Mouse (Mus musculus) CH12.LX (cell line): ENCODE data around the gene Serpinb9. TPM values are rescaled to one million over a fixed set of nuclear protein-coding genes. Genes with fewer than 3 reads are reported as not detected.
"Not testable (repeated sequence)": the region's sequence is repeated elsewhere in the genome, so short reads cannot be mapped to it uniquely, and the experiment has no call there.

ENCODE experiments used
- DNase-seq: peaks from one replicate; pipeline ENCODE4 v3.0.0-alpha.2; 2013; ENCODE audit errors: extremely low read depth
- H3K27ac ChIP-seq: 2 replicates; pipeline ENCODE4 v1.5.1; 2012; ENCODE audit warnings: low read depth, mild to moderate bottlenecking, control low read depth, moderate library complexity; ENCODE audit not compliant: insufficient read depth
- H3K27me3 ChIP-seq: replicated peaks from 2 replicates; pipeline ENCODE3; 2012; ENCODE audit warnings: inconsistent platforms
- H3K36me3 ChIP-seq, 2 experiments: replicated peaks in 1 of 2; 2 replicates each; pipeline versions ENCODE3 to v1.6.1; 2012; ENCODE audit warnings: inconsistent platforms in 1 of 2, low read length in 1 of 2, mild to moderate bottlenecking in 1 of 2, mixed read lengths in 1 of 2, moderate library complexity in 1 of 2; ENCODE audit not compliant: control insufficient read depth in 1 of 2, insufficient read depth in 1 of 2
- H3K4me1 ChIP-seq, 2 experiments: 2 replicates each; pipeline ENCODE4 v1.6.1; 2012; ENCODE audit warnings: inconsistent platforms in 1 of 2, moderate library complexity in 1 of 2; ENCODE audit not compliant: insufficient read depth in 2 of 2, control insufficient read depth in 1 of 2
- H3K4me2 ChIP-seq: 2 replicates; pipeline ENCODE4 v1.6.1; 2012; ENCODE audit warnings: low read depth, mild to moderate bottlenecking, control low read depth; ENCODE audit not compliant: poor library complexity, insufficient read depth, severe bottlenecking
- H3K4me3 ChIP-seq, 3 experiments: fragments of 150-350 bp in 1 of 3; sonication (generic) in 1 of 3; replicated peaks in 1 of 3; 2 replicates each; pipeline versions ENCODE3 to v1.5.1; 2011 to 2012; ENCODE audit warnings: low read depth in 2 of 3, low read length in 2 of 3, mild to moderate bottlenecking in 2 of 3, moderate library complexity in 2 of 3, control low read depth in 1 of 3, improper control_type of control experiment in 1 of 3, inconsistent platforms in 1 of 3, mixed read lengths in 1 of 3; ENCODE audit not compliant: poor library complexity in 1 of 3
- H3K79me2 ChIP-seq: replicated peaks from 2 replicates; pipeline ENCODE4 v1.6.1; 2012; ENCODE audit warnings: mild to moderate bottlenecking, moderate library complexity; ENCODE audit not compliant: control insufficient read depth, poor library complexity, insufficient read depth, severe bottlenecking; ENCODE audit errors: extremely low read depth
- H3K9ac ChIP-seq: 2 replicates; pipeline ENCODE4 v1.6.1; 2012; ENCODE audit warnings: low read depth, mild to moderate bottlenecking, control low read depth, moderate library complexity; ENCODE audit not compliant: insufficient read depth
- H3K9me3 ChIP-seq: replicated peaks from 2 replicates; pipeline ENCODE3; 2012; ENCODE audit warnings: low read length, inconsistent platforms, mixed read lengths
- BHLHE40 ChIP-seq: IDR thresholded peaks from 2 replicates; pipeline ENCODE4 v1.6.1; 2011; ENCODE audit warnings: mild to moderate bottlenecking, low read depth, low read length, improper control_type of control experiment
- CTCF ChIP-seq, 2 experiments: IDR thresholded peaks in 1 of 2; conservative IDR thresholded peaks in 1 of 2; 2 replicates each; pipeline ENCODE4 v1.5.1; 2011 to 2012; ENCODE audit warnings: low read depth in 2 of 2, low read length in 2 of 2, improper control_type of control experiment in 1 of 2, inconsistent platforms in 1 of 2, mild to moderate bottlenecking in 1 of 2, moderate library complexity in 1 of 2
- E2F4 ChIP-seq: IDR thresholded peaks from 2 replicates; pipeline ENCODE4 v1.6.1; 2011; ENCODE audit warnings: low read depth, low read length, improper control_type of control experiment; ENCODE audit not compliant: insufficient replicate concordance
- ETS1 ChIP-seq: conservative IDR thresholded peaks from 2 replicates; pipeline ENCODE4 v1.6.1; 2012; ENCODE audit warnings: low read depth, mild to moderate bottlenecking, inconsistent platforms, low read length, improper control_type of control experiment, moderate library complexity
- MAX ChIP-seq: IDR thresholded peaks from 2 replicates; pipeline ENCODE4 v1.6.1; 2011; ENCODE audit warnings: low read length, improper control_type of control experiment
- MEF2A ChIP-seq: IDR thresholded peaks from 2 replicates; pipeline ENCODE4 v1.6.1; 2014; ENCODE audit warnings: low read depth, mild to moderate bottlenecking, inconsistent platforms, low read length, improper control_type of control experiment, borderline replicate concordance
- NRF1 ChIP-seq: IDR thresholded peaks from 2 replicates; pipeline ENCODE4 v1.6.1; 2014; ENCODE audit warnings: low read depth, mild to moderate bottlenecking, inconsistent platforms, low read length, improper control_type of control experiment, moderate library complexity
- SIN3A ChIP-seq: IDR thresholded peaks from 2 replicates; pipeline ENCODE4 v1.6.1; 2012; ENCODE audit warnings: low read length, improper control_type of control experiment, inconsistent platforms
- SMC3 ChIP-seq: IDR thresholded peaks from 2 replicates; pipeline ENCODE4 v1.6.1; 2011; ENCODE audit warnings: low read depth, low read length, improper control_type of control experiment
- TCF12 ChIP-seq: IDR thresholded peaks from 2 replicates; pipeline ENCODE4 v1.6.1; 2014; ENCODE audit warnings: low read depth, mild to moderate bottlenecking, inconsistent platforms, low read length, improper control_type of control experiment
- USF1 ChIP-seq: IDR thresholded peaks from 2 replicates; pipeline ENCODE4 v1.6.1; 2014; ENCODE audit warnings: low read depth, mild to moderate bottlenecking, inconsistent platforms, low read length, improper control_type of control experiment
- USF2 ChIP-seq: conservative IDR thresholded peaks from 2 replicates; pipeline ENCODE4 v1.6.1; 2011; ENCODE audit warnings: low read depth, low read length, improper control_type of control experiment
- ZNF384 ChIP-seq: IDR thresholded peaks from 2 replicates; pipeline ENCODE4 v1.6.1; 2012; ENCODE audit warnings: low read depth, low read length, improper control_type of control experiment, inconsistent platforms
- dilution Hi-C: fragments of 300-500 bp; cut with MboI; formaldehyde crosslinking; loops from 2 replicates; pipeline ENCODE4 v1.14.3; 2020; ENCODE audit warnings: low sequenced_read_pairs; ENCODE audit not compliant: extremely low pct_unique_long_range_greater_than_20kb, extremely low pct_ligation_motif_present
- in situ Hi-C: fragments of 300-500 bp; cut with MboI; formaldehyde crosslinking; loops from 3 replicates; pipeline ENCODE4 v1.14.3; 2019; ENCODE audit warnings: low sequenced_read_pairs, low pct_ligation_motif_present, low pct_unique_long_range_greater_than_20kb, mixed read lengths
- polyA plus RNA-seq: library from polyadenylated mRNA; unstranded; fragments of >175 nt; gene quantifications from 2 replicates; pipeline ENCODE4 v1.2.1, GENCODE M21; 2012; ENCODE audit warnings: low read depth; ENCODE audit not compliant: insufficient read length
- total RNA-seq, 2 experiments: library from RNA; depleted of rRNA; stranded (reverse); fragments of 300-350 nt in 1 of 2; fragments of >200 nt in 1 of 2; gene quantifications; 2 replicates each; pipeline ENCODE4 v1.2.3; 2012 to 2014

Gene Serpinb9
- total RNA-seq (2012; rRNA removed) (3.3 and 3.5 TPM in 2 replicates), total RNA-seq (2014; rRNA removed) (14.6 and 15.6 TPM in 2 replicates), polyA plus RNA-seq (11.8 and 12.1 TPM in 2 replicates)

DNA sequence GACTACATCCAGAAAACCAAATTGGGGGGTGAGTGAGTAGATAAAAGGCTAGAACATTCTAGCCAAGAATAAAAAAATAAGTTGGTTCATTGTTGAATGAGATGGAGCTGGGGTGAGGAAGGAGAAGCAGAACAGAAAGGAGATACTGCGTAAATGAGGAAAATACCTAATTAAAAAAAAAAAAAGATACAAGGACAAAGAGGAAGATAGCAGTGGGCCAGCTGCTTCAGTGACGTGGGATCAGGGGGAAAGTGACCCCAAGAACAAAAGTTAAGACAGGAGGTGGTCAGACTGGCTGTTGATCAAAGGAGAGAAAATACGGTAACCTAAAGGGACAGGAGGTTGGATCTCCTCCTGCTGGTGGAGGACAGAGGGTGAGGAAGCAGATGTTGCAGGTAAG lies at the start of gene Serpinb9:
Serpinb9 (plus strand) TSS at position 301 of the 400 bp plus-strand sequence.
- Histone ChIP-seq H3K36me3 (peaks cover 0 to 7% of the 10 kb centered on the region in 2 experiments), H3K4me1 (peaks cover 0 to 24% of the 10 kb centered on the region in 2 experiments; a peak in 2 of 4 replicates), H3K4me3 (peak within 1 kb of the TSS; percentile 39 to 61 (median 49)), H3K9ac (peak within 1 kb of the TSS; percentile 47)
- dilution Hi-C loops, result no loop called here
- TF ChIP-seq TCF12 (no peak), E2F4 (no peak), SIN3A (no peak), CTCF (conservative IDR thresholded peaks at IDR 0.05 in 1 of 2, IDR thresholded peaks at IDR 0.05 in 1 of 2; ENCODE audit: low read depth in 2 of 2, low read length in 2 of 2) (peak in 1 of 2 experiments; percentile 27; a peak in 2 of 4 replicates), USF1 (no peak), MEF2A (no peak)
- TF ChIP-seq, all 38 proteins: peak for 1
- H3K27me3 ChIP-seq, result no peaks in the 10 kb centered on the region
- H3K4me2 ChIP-seq, result peak within 1 kb of the TSS; percentile 75
- in situ Hi-C loops, result loop anchor here (10.0 kb wide), 1 partner anchor 72 kb away; the partner anchor contains the start of gene Serpinb1b
- H3K27ac ChIP-seq, result no peak within 1 kb of the TSS
- H3K79me2 ChIP-seq, result no peaks in the 10 kb centered on the region
- DNase-seq, result no peak
- no peaks in the 10 kb centered on the region for H3K9me3 ChIP-seq

DNA sequence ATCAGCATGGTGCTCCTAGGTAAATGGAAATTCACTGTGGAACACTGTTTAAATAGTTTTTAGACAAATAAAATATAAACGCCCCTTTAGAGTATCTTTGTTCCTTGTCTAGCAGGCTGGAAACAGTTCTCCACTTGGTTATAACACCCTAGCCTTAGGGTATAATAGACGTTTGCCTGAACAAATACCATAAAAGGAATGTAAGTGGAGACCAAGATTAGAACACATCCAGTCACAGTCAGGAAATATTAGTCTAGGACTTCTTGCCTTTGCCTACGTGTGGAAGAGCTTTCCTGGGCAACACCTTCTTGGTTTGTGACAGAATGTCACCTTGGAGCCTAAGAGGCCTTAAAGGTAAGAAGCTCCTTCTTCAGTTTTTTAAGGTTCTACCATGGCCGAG lies 46.5 kb upstream of the Serpinb9 start:
- Histone ChIP-seq H3K4me2 (no peak overlapping the region), H3K4me3 (no peak overlapping the region), H3K79me2 (no peaks in the 10 kb centered on the region), H3K36me3 (no peaks in the 10 kb centered on the region), H3K9ac (no peak overlapping the region), H3K4me1 (no peaks in the 10 kb centered on the region), H3K9me3 (no peaks in the 10 kb centered on the region), H3K27me3 (no peaks in the 10 kb centered on the region), H3K27ac (no peak overlapping the region)
- DNase-seq, result no peak
- TF ChIP-seq ETS1 (no peak), MAX (no peak), ZNF384 (no peak)
- in situ Hi-C loops, result no loop called here
- dilution Hi-C loops, result no loop called here

DNA sequence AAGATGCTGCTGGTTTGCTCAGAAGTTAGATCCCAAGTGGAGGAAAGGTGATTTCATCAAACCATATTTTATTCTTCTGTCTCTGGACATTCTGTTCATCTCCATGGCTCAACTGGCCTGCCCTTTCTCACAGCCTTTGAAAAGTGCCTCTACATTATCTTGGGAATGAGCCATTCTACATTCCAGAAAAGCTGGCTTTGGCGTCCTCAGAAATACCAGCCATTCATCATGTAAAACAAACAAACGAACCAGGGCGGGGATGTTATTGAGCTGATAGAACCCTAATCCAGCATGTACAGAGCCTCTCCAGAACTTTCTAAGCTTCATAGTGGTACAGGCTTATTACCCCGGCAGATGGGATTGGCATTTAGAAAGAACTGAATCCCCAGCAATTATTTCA lies 45.1 kb upstream of the Serpinb9 start:
- TF ChIP-seq BHLHE40, result no peak
- TF ChIP-seq SMC3, result no peak
- TF ChIP-seq USF2, result no peak
- no peak for TF ChIP-seq NRF1
- TF ChIP-seq, all 38 proteins: peak for 0
- in situ Hi-C loops, result no loop called here
- Histone ChIP-seq H3K4me2 (no peak overlapping the region), H3K27ac (no peak overlapping the region), H3K27me3 (no peaks in the 10 kb centered on the region), H3K36me3 (no peaks in the 10 kb centered on the region), H3K4me1 (no peaks in the 10 kb centered on the region), H3K4me3 (no peak overlapping the region), H3K79me2 (no peaks in the 10 kb centered on the region), H3K9ac (no peak overlapping the region), H3K9me3 (no peaks in the 10 kb centered on the region)
- no peak for DNase-seq
- dilution Hi-C loops, result no loop called here

DNA sequence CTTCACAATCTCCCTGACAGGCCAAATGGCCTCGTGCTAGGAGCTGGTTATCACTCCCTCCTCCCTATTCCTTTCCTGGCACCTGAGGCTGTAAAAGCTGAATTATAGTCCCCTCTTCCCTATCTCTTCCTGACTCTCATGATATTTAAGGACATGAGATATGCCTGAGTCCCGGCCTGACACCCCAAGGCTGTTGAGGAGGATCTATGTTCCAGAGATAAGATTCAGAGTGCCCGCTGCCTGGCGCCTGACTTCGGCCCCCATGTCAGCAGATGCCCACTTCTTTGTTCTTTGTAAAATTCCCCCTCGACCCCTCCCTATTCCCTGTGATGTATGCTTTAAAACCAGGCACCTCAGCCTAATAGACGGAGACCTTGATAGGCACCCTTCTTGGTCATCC lies 44.5 kb upstream of the Serpinb9 start:
- H3K4me1 ChIP-seq, in situ Hi-C loops, H3K9me3 ChIP-seq, H3K36me3 ChIP-seq, H3K27ac ChIP-seq, H3K4me3 ChIP-seq, DNase-seq, H3K9ac ChIP-seq, H3K4me2 ChIP-seq, H3K27me3 ChIP-seq, H3K79me2 ChIP-seq, dilution Hi-C loops: not testable (repeated sequence)
